Mouse (Mus musculus) thymus, adult 18-20 months (tissue): Measurements from ENCODE around the gene Colgalt2.
"Not testable (repeated sequence)": the region's sequence is repeated elsewhere in the genome, so short reads cannot be mapped to it uniquely, and the experiment has no call there.

Experiments used
- DNase-seq, 2 experiments: peaks; one replicate each; pipeline ENCODE4 v3.0.0; 2022; ENCODE audit warnings: mixed read lengths in 2 of 2

Gene Colgalt2

DNA sequence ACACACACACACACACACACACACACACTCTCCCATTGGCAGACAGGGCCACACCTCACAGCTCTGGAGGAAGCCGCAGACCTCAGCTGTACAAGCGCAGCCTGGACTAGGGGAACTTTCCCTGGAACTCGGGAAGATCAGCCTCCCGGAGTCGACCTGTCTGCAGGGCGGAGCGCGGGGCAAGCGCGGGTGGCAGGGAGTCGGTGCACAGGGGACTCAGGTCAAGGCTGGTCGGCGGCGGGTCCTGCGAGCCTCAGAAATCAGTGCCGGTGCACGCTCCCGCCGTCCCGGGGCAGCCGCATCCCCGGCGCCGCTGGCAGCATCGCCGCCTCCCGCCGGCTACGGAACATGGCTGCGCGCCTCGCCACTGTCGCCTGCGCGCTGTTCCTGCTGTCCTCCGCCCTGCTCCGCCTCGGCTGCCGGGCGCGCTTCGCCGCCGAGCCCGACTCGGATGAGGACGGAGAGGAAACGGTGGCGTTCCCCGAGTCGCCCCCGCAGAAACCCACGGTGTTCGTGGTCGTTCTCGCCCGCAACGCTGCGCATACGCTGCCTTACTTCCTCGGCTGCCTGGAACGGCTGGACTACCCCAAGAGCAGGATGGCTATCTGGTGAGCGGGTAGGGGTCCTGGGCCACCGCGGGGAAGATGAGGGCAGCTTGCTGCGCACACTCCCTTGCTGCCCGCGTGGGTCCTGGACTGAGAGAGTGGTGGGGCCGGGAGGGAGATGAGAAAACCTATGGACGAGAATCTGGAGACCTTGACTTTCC lies at the start of gene Colgalt2:
Colgalt2 (plus strand) TSS at position 41 of the 766 bp plus-strand sequence.
- peak; percentile 4 to 9 for DNase-seq

DNA sequence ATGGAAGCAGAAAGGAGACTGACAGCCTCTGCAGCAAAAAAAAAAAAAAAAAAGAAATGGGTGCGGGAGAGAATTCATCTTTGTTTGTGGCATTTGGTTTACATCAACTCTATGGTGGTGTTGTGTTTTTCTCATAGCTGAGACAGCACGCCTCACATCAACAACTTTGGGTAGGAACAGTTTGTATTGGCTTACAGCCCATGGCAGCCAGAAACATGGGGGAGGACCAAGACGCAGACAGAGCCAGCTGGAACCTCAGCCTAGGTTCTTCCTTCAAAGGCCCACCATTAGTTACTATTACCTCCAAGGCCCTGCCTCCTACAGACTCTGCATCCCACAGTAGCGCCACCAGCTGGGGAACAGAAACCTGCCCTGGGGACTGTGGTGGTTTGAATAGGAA lies 42.9 kb upstream of the Colgalt2 start:
- DNase-seq = no peak

DNA sequence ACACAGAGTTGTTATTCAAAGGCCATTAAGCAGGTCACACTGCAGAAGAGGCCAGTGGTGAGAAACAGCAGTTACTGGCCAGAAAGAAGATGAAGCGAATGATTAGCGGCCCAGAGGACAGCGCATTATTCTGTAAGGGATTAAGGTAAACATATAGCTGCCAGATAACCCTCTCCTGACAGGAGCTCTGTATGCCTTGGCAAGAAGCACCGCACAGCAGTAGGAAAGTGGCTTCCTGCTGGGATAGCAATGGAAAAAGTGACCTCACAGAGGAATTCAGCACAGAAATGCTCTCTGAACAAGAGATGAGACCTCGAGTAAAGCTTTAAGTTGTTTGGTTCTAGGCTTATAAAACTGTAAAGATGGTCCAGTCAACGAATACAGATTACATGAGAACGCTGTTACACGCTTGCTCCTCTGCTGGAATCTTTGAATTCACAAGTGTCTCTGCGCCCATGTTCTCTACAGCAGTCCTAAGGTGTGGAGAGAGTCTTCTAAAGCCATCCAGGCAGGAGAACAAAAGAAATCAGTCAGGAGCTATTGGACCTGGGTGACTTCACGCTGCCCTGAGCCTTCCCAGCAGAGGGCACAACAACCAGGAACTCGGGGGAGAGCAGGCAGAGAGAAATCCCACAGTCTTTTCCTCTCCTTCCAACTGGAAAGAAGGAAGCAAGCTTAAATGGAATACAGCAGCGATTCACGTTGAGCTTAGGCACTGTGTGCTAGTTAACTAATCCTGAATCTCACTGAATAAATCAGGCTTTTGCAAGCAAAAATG lies 31.1 kb upstream of the Colgalt2 start:
- no peak for DNase-seq

DNA sequence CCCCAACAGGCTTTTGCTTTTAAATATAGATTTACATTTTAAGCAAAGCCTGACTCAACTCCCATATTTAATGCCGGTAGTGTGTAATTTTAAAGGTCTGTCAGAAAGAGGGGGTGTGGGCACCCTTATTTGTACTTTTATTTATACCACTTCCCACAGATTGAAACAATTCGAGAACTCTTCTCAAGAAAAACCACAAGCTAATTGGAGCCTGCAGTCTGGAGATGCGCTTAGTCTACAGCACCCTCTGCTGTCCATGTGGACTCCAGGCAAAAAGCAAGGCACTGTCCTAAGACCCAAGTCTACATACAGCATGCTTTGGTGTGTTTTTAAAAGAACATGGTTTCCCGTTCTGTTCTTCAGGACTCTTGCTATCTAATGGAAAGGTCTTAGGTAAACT lies 30.5 kb upstream of the Colgalt2 start:
- DNase-seq = no peak

DNA sequence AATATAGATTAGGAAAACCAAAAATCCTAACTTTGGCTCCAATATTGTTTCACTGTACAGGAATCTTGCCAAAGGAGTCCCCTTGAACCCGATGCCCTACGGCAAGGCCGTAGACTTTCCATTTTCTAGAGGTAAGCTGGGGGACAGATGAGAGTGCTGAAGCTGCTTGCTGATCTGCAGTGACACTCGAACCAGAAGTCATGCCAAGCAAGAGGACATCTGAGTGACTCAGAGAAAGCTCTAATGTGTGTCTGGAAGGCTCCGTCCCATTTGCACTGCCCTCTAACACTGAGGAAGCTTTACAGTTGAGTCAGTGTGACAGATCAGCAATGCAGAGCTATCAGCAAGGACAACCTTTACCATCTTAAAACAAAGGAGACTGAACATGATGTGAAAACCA lies 21.3 kb upstream of the Colgalt2 start:
- DNase-seq = no peak

DNA sequence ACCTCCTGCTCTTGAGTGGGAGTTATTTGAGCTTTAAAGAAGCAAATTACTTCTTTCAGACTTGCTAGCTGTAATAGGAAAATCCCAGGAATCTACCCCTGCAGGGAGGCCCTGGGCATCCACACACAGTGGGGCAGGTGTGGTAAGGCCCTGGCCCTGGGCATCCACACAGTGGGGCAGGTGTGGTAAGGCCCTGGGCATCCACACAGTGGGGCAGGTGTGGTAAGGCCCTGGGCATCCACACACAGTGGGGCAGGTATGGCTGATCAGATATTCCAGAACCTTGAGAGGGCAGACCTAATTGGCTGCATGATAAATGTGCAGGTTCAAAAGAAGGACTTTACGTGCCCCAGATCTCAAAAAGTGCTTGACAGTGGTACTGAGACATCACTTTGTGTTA lies 15.0 kb upstream of the Colgalt2 start:
- no peak for DNase-seq

- not testable (repeated sequence) for DNase-seq
Measured at GRCm38 (mm10) chr1:152385693-152386092, 13.9 kb upstream of the Colgalt2 start.

- peak; percentile 65 to 71 for DNase-seq
Measured at GRCm38 (mm10) chr1:152386188-152386835, 13.3 kb upstream of the Colgalt2 start, which contains the start of gene Tsen15. Gene Tsen15 (minus strand): TSS chr1:152386688.

DNA sequence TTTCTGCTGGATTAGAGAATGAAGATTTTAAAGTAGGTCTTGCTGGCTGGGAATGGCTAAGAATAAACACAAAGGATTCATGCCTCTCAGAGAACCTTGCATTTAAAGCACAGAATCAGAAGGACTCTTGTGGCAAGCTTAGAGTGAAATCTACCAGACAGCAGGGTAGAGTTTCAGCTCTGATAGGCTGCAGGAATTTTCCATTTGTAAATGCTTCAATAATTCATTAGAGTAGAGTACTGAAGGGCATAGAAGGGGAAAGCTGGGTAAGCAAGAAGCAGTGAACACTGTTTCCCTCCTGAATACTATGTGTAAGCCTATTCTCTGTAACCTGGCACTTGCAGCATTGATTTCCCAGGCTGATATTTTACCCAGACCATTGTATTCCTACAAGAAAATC lies 10.4 kb upstream of the Colgalt2 start:
- no peak for DNase-seq

DNA sequence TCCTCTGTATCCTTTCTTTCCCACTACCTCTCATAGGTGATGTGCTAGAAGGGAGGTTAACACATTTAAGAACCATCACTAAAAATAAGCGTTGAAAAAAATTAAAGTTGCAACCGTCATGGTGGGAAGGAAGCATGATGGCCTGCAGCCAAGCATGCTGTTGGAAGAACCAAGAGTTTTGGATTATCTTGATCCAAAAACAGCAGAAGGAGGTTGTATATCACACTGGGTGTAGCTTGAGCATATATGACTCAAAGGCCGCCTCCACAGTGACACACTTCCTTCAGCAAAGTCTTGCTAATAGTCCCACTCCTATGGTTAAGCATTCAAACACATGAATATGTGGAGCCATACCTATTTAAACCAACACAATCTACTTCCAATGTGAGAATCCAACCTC lies 5.5 kb upstream of the Colgalt2 start:
- DNase-seq = no peak

DNA sequence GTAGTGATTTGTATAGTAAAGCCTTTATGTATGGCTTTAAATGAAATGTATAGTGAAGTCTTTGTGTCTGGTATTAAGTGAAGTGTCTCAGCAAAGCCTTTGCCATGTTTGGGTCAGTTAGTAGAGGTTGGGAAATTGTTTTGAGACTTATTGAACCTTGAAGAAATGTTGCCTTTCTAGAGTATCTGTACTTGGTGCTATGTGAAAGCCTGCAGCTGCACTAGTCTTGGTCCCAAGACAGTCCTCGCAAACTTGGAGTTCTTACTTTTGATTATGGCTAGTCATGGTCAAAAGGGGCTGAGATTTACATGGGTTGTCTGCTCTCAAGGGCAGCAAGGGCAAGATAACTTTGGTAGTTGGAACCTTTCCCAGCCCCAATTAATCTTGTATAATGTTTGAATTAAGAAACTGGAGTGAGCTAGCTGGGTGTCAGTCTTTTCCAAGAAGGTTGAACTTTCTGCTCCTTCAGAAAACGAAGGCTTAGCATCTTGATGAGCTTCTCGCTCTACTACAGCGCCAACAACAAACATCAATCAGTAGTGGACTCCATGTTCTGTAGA lies 4.6 kb upstream of the Colgalt2 start:
- no peak for DNase-seq

- DNase-seq = no peak
Measured at GRCm38 (mm10) chr1:152398708-152399107, 922 bp upstream of the Colgalt2 start.

GRCm38 (mm10) chr1:152400556-152401540 lies 1.2 kb downstream of the Colgalt2 start:
- DNase-seq = no peak

DNA sequence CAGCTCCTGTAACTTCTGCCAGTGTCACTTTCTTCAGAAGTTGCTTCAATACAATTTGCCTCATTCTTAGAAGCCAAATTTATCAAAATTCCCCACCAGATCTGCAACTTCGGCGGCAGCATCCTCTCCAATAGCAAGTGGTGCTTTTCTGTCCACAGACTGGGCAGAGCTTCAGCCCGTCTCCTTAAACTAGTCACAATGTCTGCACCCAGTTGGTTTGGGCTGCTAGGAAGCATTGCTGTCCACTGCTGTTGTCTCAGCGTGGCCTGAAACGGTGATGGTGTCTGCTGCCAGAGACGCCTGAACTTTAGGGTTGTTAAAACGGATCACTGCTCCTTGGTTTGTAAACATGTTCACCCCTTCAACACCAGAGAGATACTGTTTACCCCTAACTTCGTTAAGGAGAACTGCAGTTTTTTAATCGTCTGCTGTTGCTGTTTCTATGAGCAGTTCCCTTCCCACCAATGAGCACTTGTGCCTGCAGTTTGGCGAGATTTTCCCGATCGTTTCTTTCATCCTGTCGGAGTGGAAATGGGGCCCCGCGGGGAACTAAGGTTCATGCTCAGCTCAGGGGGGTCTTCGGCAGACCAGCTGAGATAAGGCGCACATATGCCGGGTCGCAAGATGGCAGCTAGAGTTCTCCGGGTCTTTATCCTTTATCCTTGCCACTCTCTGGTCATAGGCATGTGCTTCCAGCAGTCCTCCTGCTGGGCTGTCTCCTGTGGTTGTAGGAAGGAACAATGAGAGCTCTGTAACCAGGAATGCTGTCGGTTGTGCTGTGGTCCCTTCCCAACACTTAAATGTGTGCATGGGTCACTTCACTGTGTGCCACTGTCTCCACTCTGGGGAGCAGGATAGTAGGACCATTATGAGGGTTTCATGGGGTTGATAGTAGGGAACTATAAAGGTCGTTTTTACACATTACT lies 7.7 kb downstream of the Colgalt2 start:
- no peak for DNase-seq

DNA sequence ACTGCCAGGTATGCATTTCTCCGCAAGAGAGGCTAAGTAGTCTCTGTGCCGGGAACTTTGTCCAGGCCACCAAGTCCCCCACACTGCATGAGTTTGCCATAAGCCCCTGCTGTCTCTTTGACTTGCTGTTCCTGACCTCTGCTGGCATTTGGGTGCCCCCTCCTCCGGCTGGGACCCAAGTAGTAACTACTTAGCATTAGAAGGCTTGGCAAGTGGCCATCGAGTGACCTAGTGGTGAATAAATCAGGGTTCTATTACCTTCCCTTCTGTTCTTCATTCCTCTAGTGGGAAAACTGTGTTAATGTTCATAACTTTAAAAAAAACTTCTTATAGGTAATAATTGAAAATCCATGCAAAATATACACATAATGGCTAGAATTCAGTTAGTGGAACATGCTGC lies 9.7 kb downstream of the Colgalt2 start:
- no peak for DNase-seq

DNA sequence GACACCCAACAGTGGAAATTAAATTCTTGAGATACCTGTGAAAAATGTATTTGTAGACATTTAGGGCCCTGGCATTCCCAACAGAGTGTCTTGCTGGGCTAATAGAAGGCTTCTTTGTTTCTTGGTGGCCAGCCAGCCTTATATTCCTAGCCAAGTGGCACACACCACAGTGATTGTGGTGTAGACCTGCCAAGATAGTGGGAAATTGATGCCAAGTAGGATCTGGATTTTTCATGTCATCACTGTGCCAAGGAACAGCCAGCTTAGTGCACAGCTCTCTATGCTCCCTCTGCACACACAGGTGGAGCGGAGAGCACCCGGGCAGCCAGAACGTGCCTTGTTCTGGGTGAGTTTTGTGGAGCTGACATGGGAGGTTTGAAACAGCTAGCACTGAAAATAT lies 11.0 kb downstream of the Colgalt2 start:
- no peak for DNase-seq

- DNase-seq = no peak
Measured at GRCm38 (mm10) chr1:152413116-152413515, 13.5 kb downstream of the Colgalt2 start.

GRCm38 (mm10) chr1:152413961-152414360 lies 14.3 kb downstream of the Colgalt2 start:
- no peak for DNase-seq

DNA sequence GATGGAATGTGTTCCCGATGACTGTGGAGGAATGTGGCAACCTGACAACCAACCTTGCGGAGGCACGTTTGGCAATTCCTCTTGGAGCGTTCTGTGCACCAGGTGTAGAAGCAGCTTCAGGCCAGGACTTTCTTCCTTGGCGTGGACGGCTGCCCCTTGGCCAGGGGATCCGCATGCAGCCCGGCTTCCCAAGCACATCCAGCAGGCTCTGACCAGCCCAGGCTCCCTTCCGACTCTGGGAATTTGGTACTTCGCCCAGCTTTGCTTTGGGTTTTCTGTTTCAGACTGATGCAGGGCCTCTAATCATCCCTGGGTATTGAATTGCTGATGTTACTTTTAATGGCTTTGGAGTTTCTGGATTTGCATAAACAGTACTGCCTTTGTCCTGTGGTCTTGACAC lies 14.8 kb downstream of the Colgalt2 start:
- DNase-seq = no peak

DNA sequence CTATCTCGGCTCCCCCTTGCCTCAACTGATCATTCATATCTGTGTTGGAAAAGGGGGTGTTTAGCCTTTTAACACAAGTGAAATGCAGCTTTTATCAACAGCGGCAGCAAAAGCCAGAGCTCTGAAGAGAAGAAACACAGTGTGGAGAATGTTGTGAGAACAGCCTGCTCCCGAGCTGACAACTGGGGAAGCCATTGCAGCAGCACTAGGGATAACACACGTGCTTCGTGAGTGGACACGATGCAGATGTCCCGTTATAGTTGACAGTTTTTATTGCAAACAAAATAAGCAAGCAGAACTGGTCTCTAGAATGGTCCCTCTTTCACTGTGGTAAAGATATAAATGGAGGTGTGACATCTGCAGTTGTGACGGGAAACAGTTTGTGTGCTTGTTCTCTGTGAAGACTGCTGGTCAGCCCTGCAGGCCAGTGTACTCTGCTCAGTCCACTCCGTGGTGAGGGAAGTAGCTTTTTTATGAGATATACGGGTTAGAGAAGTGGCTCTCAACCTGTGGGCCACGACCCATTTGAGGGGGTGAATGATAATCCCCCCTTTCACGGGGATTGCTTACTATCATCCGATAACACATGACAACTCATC lies 16.8 kb downstream of the Colgalt2 start:
- DNase-seq = no peak
